Mouse (Mus musculus) neural tube, embryonic 10.5 days (tissue): ENCODE data around the gene Habp4.

Experiments used
- DNase-seq: peaks from one replicate; pipeline ENCODE4 v3.0.0-alpha.2; 2017; ENCODE audit warnings: low spot score; ENCODE audit errors: extremely low spot score

Habp4 gene

GRCm38 (mm10) chr13:64161548-64161915, at the start of gene Habp4:
Gene Habp4 (plus strand): TSS chr13:64161824.
- DNase-seq, result peak; percentile 98

- no peak for DNase-seq
Observed at GRCm38 (mm10) chr13:64117442-64117841, 44.2 kb upstream of the Habp4 start.

- DNase-seq, result no peak
Observed at GRCm38 (mm10) chr13:64120760-64121159, 40.9 kb upstream of the Habp4 start.

- no peak for DNase-seq
Observed at GRCm38 (mm10) chr13:64123491-64124188, 38.0 kb upstream of the Habp4 start.

GRCm38 (mm10) chr13:64124886-64125285, 36.7 kb upstream of the Habp4 start:
- DNase-seq, result no peak

- no peak for DNase-seq
Observed at GRCm38 (mm10) chr13:64126316-64126715, 35.3 kb upstream of the Habp4 start.

GRCm38 (mm10) chr13:64128858-64129615, 32.6 kb upstream of the Habp4 start, which contains the start of gene Slc35d2:
Gene Slc35d2 (minus strand): TSS chr13:64129368.
- DNase-seq, result peak; percentile 53

GRCm38 (mm10) chr13:64129616-64130375, 31.8 kb upstream of the Habp4 start:
- DNase-seq, result peak; percentile 41

GRCm38 (mm10) chr13:64150121-64150520, 11.5 kb upstream of the Habp4 start:
- no peak for DNase-seq

- DNase-seq, result peak; percentile 91
Observed at GRCm38 (mm10) chr13:64152241-64152669, 9.4 kb upstream of the Habp4 start.

GRCm38 (mm10) chr13:64152671-64153082, 8.9 kb upstream of the Habp4 start:
- DNase-seq, result no peak

- DNase-seq, result peak; percentile 98
Observed at GRCm38 (mm10) chr13:64153083-64153682, 8.4 kb upstream of the Habp4 start, which contains the start of gene Zfp367. Gene Zfp367 (minus strand): TSS chr13:64153202.

GRCm38 (mm10) chr13:64153751-64154267, 7.8 kb upstream of the Habp4 start:
- peak; percentile 66 for DNase-seq

- DNase-seq, result no peak
Observed at GRCm38 (mm10) chr13:64154651-64155050, 7.0 kb upstream of the Habp4 start.

GRCm38 (mm10) chr13:64155171-64155571, 6.5 kb upstream of the Habp4 start:
- peak; percentile 26 for DNase-seq

- DNase-seq, result no peak
Observed at GRCm38 (mm10) chr13:64156966-64157365, 4.7 kb upstream of the Habp4 start.

GRCm38 (mm10) chr13:64161916-64162611, 440 bp downstream of the Habp4 start:
- no peak for DNase-seq

- peak; percentile 57 for DNase-seq
Observed at GRCm38 (mm10) chr13:64162626-64163025, 1.0 kb downstream of the Habp4 start.

GRCm38 (mm10) chr13:64163147-64163715, 1.6 kb downstream of the Habp4 start:
- DNase-seq, result peak; percentile 23

GRCm38 (mm10) chr13:64169746-64170145, 8.1 kb downstream of the Habp4 start:
- no peak for DNase-seq
